Mouse (Mus musculus): Measurements from ENCODE around the gene Ddx42.

GRCm38 (mm10) chr11:106214856-106215255 is 1.9 kb upstream of the Ddx42 start:
- TF ChIP-seq EP300 (optimal IDR thresholded peaks at IDR 0.05): no peak
- TF ChIP-seq CTCF (IDR thresholded peaks at IDR 0.05; ENCODE audit: low read depth): no peak

Data from stomach, postnatal 0 days (tissue).